Mouse (Mus musculus): ENCODE measurements at regions not wholly inside any gene's neighbourhood (a gene's known extent, or its start where the extent isn't known, plus 50 kb on each side); places are given as distances from the start of the nearest gene placed in this dataset.

- DNase-seq (ENCODE audit: low spot score in 2 of 2): no peak
Observed at GRCm38 (mm10) chr19:18200105-18200782, 362.8 kb upstream of the Pcsk5 start.

GRCm38 (mm10) chr19:18189102-18189742 is 351.8 kb upstream of the Pcsk5 start:
- DNase-seq (ENCODE audit: low spot score in 2 of 2): no peak

GRCm38 (mm10) chr19:18188122-18188866 is 350.9 kb upstream of the Pcsk5 start:
- DNase-seq (ENCODE audit: low spot score in 2 of 2): peak in 1 of 2 experiments; percentile 21

- DNase-seq (ENCODE audit: low spot score in 2 of 2): no peak
Observed at GRCm38 (mm10) chr19:18185767-18186554, 348.5 kb upstream of the Pcsk5 start.

- DNase-seq (ENCODE audit: low spot score in 2 of 2): no peak
Observed at GRCm38 (mm10) chr19:18185211-18185610, 347.8 kb upstream of the Pcsk5 start.

- no peak for DNase-seq (ENCODE audit: low spot score in 2 of 2)
Observed at GRCm38 (mm10) chr19:18176200-18176599, 338.8 kb upstream of the Pcsk5 start.

GRCm38 (mm10) chr19:18146494-18146893 is 309.1 kb upstream of the Pcsk5 start:
- no peak for DNase-seq (ENCODE audit: low spot score in 2 of 2)

- no peak for DNase-seq (ENCODE audit: low spot score in 2 of 2)
Observed at GRCm38 (mm10) chr19:18130936-18131335, 293.5 kb upstream of the Pcsk5 start.

- DNase-seq (ENCODE audit: low spot score in 2 of 2): no peak
Observed at GRCm38 (mm10) chr19:18128786-18129185, 291.4 kb upstream of the Pcsk5 start.

GRCm38 (mm10) chr19:18106236-18106635 is 268.8 kb upstream of the Pcsk5 start:
- DNase-seq (ENCODE audit: low spot score in 2 of 2): no peak

- DNase-seq (ENCODE audit: low spot score in 2 of 2): no peak
Observed at GRCm38 (mm10) chr19:18104590-18104989, 267.2 kb upstream of the Pcsk5 start.

GRCm38 (mm10) chr19:18101423-18102341 is 264.2 kb upstream of the Pcsk5 start:
- no peak for DNase-seq (ENCODE audit: low spot score in 2 of 2)

- DNase-seq (ENCODE audit: low spot score in 2 of 2): no peak
Observed at GRCm38 (mm10) chr19:18083312-18083711, 245.9 kb upstream of the Pcsk5 start.

- no peak for DNase-seq (ENCODE audit: low spot score in 2 of 2)
Observed at GRCm38 (mm10) chr19:18068919-18069318, 231.5 kb upstream of the Pcsk5 start.

GRCm38 (mm10) chr19:18067855-18068494 is 230.5 kb upstream of the Pcsk5 start:
- DNase-seq (ENCODE audit: low spot score in 2 of 2): no peak

- no peak for DNase-seq (ENCODE audit: low spot score in 2 of 2)
Observed at GRCm38 (mm10) chr19:18057256-18057890, 219.9 kb upstream of the Pcsk5 start.

GRCm38 (mm10) chr19:18056414-18057254 is 219.2 kb upstream of the Pcsk5 start:
- no peak for DNase-seq (ENCODE audit: low spot score in 2 of 2)

- no peak for DNase-seq (ENCODE audit: low spot score in 2 of 2)
Observed at GRCm38 (mm10) chr19:18050353-18050752, 212.9 kb upstream of the Pcsk5 start.
